Mouse (Mus musculus) lung, embryonic 14.5 days (tissue): ENCODE measurements at regions not wholly inside any gene's neighbourhood (a gene's known extent, or its start where the extent isn't known, plus 50 kb on each side); places are given as distances from the start of the nearest gene placed in this dataset.

ENCODE experiments used
- ATAC-seq: fragments of 200-750 bp; cut with Nextera tagmentation; 2 replicates; pipeline ENCODE4 v1.8.0; 2017; ENCODE audit warnings: mild to moderate bottlenecking, moderate TSS enrichment, moderate library complexity; ENCODE audit not compliant: insufficient read depth
- DNase-seq: peaks from one replicate; pipeline ENCODE4 v3.0.0-alpha.2; 2015
- H3K27ac ChIP-seq: fragments of 300-500 bp; sonication (generic); 2 replicates; pipeline ENCODE4 v1.5.1; 2014; ENCODE audit warnings: low read depth, mild to moderate bottlenecking, moderate library complexity
- H3K27me3 ChIP-seq: fragments of 300-500 bp; sonication (generic); 2 replicates; pipeline ENCODE4 v1.6.1; 2014; ENCODE audit warnings: low read length, control low read depth; ENCODE audit not compliant: insufficient read depth
- H3K36me3 ChIP-seq: fragments of 300-500 bp; sonication (generic); 2 replicates; pipeline ENCODE4 v1.6.1; 2014; ENCODE audit warnings: control low read depth; ENCODE audit not compliant: insufficient read depth
- H3K4me1 ChIP-seq: fragments of 300-500 bp; sonication (generic); 2 replicates; pipeline ENCODE4 v1.6.1; 2014; ENCODE audit warnings: antibody characterized with exemption, control low read depth; ENCODE audit not compliant: insufficient read depth
- H3K4me2 ChIP-seq: fragments of 300-500 bp; sonication (generic); 2 replicates; pipeline ENCODE4 v1.6.1; 2014; ENCODE audit warnings: mild to moderate bottlenecking
- H3K4me3 ChIP-seq: fragments of 300-500 bp; sonication (generic); 2 replicates; pipeline ENCODE4 v1.5.1; 2014; ENCODE audit warnings: low read depth, low read length
- H3K9ac ChIP-seq: fragments of 300-500 bp; sonication (generic); 2 replicates; pipeline ENCODE4 v1.6.1; 2014
- H3K9me3 ChIP-seq: fragments of 300-500 bp; sonication (generic); 2 replicates; pipeline ENCODE4 v1.6.1; 2016; ENCODE audit warnings: low read depth, low read length, control low read depth
- CTCF ChIP-seq: IDR thresholded peaks from 2 replicates; pipeline ENCODE4 v1.5.1; 2016; ENCODE audit warnings: antibody characterized with exemption, low read depth
- WGBS: fragments of 180-500 bp; shearing (Covaris S2); extraction: QIAGEN DNeasy Blood & Tissue Kit; methylation state at CpG from one replicate; pipeline ENCODE4 v1.1.7; 2014; 5-methylcytosine and 5-hydroxymethylcytosine counted together

GRCm38 (mm10) chr9:113421121-113421520, 286.9 kb downstream of the Pdcd6ip start:
- no peaks in the 10 kb centered on the region for H3K27me3 ChIP-seq
- WGBS, result 92% methylated on average over 7 of the region's 7 CpGs

GRCm38 (mm10) chr9:113419801-113420200, 288.3 kb downstream of the Pdcd6ip start:
- DNase-seq (no peak), ATAC-seq (no peak)

More at GRCm38 (mm10) chr9:113421121-113421520, 286.9 kb downstream of the Pdcd6ip start:
- Histone ChIP-seq H3K4me2 (no peak overlapping the region), H3K4me3 (no peak overlapping the region), H3K36me3 (no peaks in the 10 kb centered on the region), H3K9me3 (no peaks in the 10 kb centered on the region), H3K27ac (no peak overlapping the region), H3K9ac (no peak overlapping the region), H3K4me1 (no peaks in the 10 kb centered on the region)
- TF ChIP-seq CTCF, result no peak
- no peak for ATAC-seq
- no peak for DNase-seq

GRCm38 (mm10) chr9:113417106-113417505, 291.0 kb downstream of the Pdcd6ip start:
- Histone ChIP-seq H3K27ac (no peak overlapping the region), H3K4me1 (peaks cover 13% of the 10 kb centered on the region; the same call in 1 of the 2 replicates), H3K9ac (no peak overlapping the region), H3K9me3 (no peaks in the 10 kb centered on the region), H3K4me2 (no peak overlapping the region), H3K4me3 (no peak overlapping the region), H3K36me3 (no peaks in the 10 kb centered on the region), H3K27me3 (no peaks in the 10 kb centered on the region)
- DNase-seq, result no peak
- 87% methylated on average over 3 of the region's 3 CpGs for WGBS
- no peak for TF ChIP-seq CTCF
- no peak for ATAC-seq

More at GRCm38 (mm10) chr9:113419801-113420200, 288.3 kb downstream of the Pdcd6ip start:
- 0 out of 2 replicates have a peak, but pooled peaks cover 6% of the 10 kb centered on the region for H3K4me1 ChIP-seq
- 67% methylated on average over 1 of the region's 1 CpGs for whole genome bisulfite sequencing
- no peaks in the 10 kb centered on the region for H3K36me3 ChIP-seq
- no peak overlapping the region for H3K27ac ChIP-seq
- H3K9ac ChIP-seq, result no peak overlapping the region
- H3K27me3 ChIP-seq, result no peaks in the 10 kb centered on the region
- H3K9me3 ChIP-seq, result no peaks in the 10 kb centered on the region
- H3K4me2 ChIP-seq, result no peak overlapping the region
- H3K4me3 ChIP-seq, result no peak overlapping the region
- peak; percentile 59 for TF ChIP-seq CTCF

- no peak overlapping the region for H3K27ac ChIP-seq
- 23% methylated on average over 5 of the region's 5 CpGs for WGBS
- no peak overlapping the region for H3K4me3 ChIP-seq
- H3K4me2 ChIP-seq, result no peak overlapping the region
- no peak for TF ChIP-seq CTCF
- DNase-seq, result peak; percentile 59
- H3K27me3 ChIP-seq, result no peaks in the 10 kb centered on the region
- H3K9ac ChIP-seq, result no peak overlapping the region
- H3K4me1 ChIP-seq, result peaks cover 13% of the 10 kb centered on the region; the same call in 1 of the 2 replicates
- ATAC-seq, result peak; percentile 45; the same call in 1 of the 2 replicates
- H3K9me3 ChIP-seq, result no peaks in the 10 kb centered on the region
- no peaks in the 10 kb centered on the region for H3K36me3 ChIP-seq
These were observed 292.5 kb downstream of the Pdcd6ip start for GRCm38 (mm10) chr9:113415511-113415931.

GRCm38 (mm10) chr9:113414690-113415089, 293.4 kb downstream of the Pdcd6ip start:
- no peak for TF ChIP-seq CTCF
- Histone ChIP-seq H3K4me1 (peaks cover 13% of the 10 kb centered on the region; the same call in 1 of the 2 replicates), H3K36me3 (no peaks in the 10 kb centered on the region), H3K9me3 (no peaks in the 10 kb centered on the region), H3K4me3 (no peak overlapping the region), H3K4me2 (no peak overlapping the region), H3K27ac (no peak overlapping the region), H3K9ac (no peak overlapping the region), H3K27me3 (no peaks in the 10 kb centered on the region)
- 36% methylated on average over 1 of the region's 1 CpGs for WGBS
- 0 out of 2 replicates have a peak, but pooled peaks have one; percentile 2 for ATAC-seq
- DNase-seq, result peak; percentile 25

GRCm38 (mm10) chr9:113413851-113414250, 294.2 kb downstream of the Pdcd6ip start:
- peak; percentile 56 for DNase-seq

GRCm38 (mm10) chr9:113411638-113412037, 296.4 kb downstream of the Pdcd6ip start:
- H3K27me3 ChIP-seq, result no peaks in the 10 kb centered on the region
- no peak overlapping the region for H3K4me2 ChIP-seq
- H3K36me3 ChIP-seq, result no peaks in the 10 kb centered on the region
- no peak for ATAC-seq
- no peak for TF ChIP-seq CTCF
- H3K27ac ChIP-seq, result no peak overlapping the region
- H3K4me3 ChIP-seq, result no peak overlapping the region
- WGBS, result 62% methylated on average over 4 of the region's 4 CpGs
- no peak overlapping the region for H3K9ac ChIP-seq
- H3K9me3 ChIP-seq, result no peaks in the 10 kb centered on the region
- peaks cover 13% of the 10 kb centered on the region; the same call in 1 of the 2 replicates for H3K4me1 ChIP-seq
- DNase-seq, result no peak

More at GRCm38 (mm10) chr9:113413851-113414250, 294.2 kb downstream of the Pdcd6ip start:
- 33% methylated on average over 3 of the region's 3 CpGs for WGBS
- TF ChIP-seq CTCF, result no peak
- H3K9ac ChIP-seq, result no peak overlapping the region
- H3K9me3 ChIP-seq, result no peaks in the 10 kb centered on the region
- H3K27ac ChIP-seq, result no peak overlapping the region
- no peaks in the 10 kb centered on the region for H3K27me3 ChIP-seq
- peak; percentile 57; the same call in 1 of the 2 replicates for ATAC-seq
- H3K4me2 ChIP-seq, result no peak overlapping the region
- H3K4me3 ChIP-seq, result no peak overlapping the region
- peaks cover 13% of the 10 kb centered on the region; the same call in 1 of the 2 replicates for H3K4me1 ChIP-seq
- no peaks in the 10 kb centered on the region for H3K36me3 ChIP-seq
